Comparison of ENCODE assay signal across 8 mouse cellular contexts in the genomic region with DNA sequence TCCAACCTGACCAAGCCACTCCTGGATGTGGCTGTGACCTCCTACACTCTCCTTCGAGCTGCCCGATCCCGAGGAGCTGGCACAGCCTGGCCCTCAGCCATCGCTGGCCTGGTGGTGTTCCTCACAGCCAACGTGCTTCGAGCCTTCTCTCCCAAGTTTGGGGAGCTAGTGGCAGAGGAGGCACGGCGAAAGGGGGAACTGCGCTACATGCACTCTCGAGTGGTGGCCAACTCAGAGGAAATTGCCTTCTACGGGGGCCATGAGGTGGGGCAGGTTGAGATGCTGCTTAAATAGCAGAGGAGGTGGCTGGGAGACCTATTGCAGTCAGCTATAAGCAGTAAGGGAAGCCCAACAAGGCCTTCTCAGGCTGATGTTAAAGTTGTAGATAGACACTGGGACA. TPM values are rescaled to one million over a fixed set of nuclear protein-coding genes. Genes with fewer than 3 reads are reported as not detected.
DNase-seq lines count a peak whose midpoint lies in the region; ATAC-seq lines count a peak whose summit lies in the region.

No protein-coding gene starts in this region.

- H3K4me3 ChIP-seq in embryonic facial prominence, embryonic 11.5 days (ENCODE audit: low read depth, low read length) = no peak overlapping the region
- H3K4me3 ChIP-seq in heart, embryonic 13.5 days = peak overlapping the region; percentile 60
- H3K4me3 ChIP-seq in midbrain, embryonic 11.5 days (ENCODE audit: low read depth, low read length) = no peak overlapping the region

- H3K27me3 ChIP-seq in embryonic facial prominence, embryonic 11.5 days (ENCODE audit: control insufficient read depth, insufficient read depth, low read length) = no peaks in the 10 kb centered on the region; the same call in 1 of the 2 replicates
- no peaks in the 10 kb centered on the region; the same call in 1 of the 2 replicates for H3K27me3 ChIP-seq in heart, embryonic 13.5 days (replicated peaks)
- H3K27me3 ChIP-seq in midbrain, embryonic 11.5 days (ENCODE audit: control insufficient read depth, insufficient read depth, low read length) = no peaks in the 10 kb centered on the region

- H3K36me3 ChIP-seq in embryonic facial prominence, embryonic 11.5 days (replicated peaks; ENCODE audit: control insufficient read depth, insufficient read depth, low read depth, low read length) = no peaks in the 10 kb centered on the region
- peaks cover 17% of the 10 kb centered on the region for H3K36me3 ChIP-seq in heart, embryonic 13.5 days
- H3K36me3 ChIP-seq in midbrain, embryonic 11.5 days (ENCODE audit: control insufficient read depth, insufficient read depth, low read length) = no peaks in the 10 kb centered on the region

- H3K27ac ChIP-seq in embryonic facial prominence, embryonic 11.5 days (replicated peaks; ENCODE audit: low read depth, low read length) = no peak overlapping the region
- H3K27ac ChIP-seq in heart, embryonic 13.5 days (replicated peaks) = no peak overlapping the region
- no peak overlapping the region for H3K27ac ChIP-seq in midbrain, embryonic 11.5 days (ENCODE audit: low read depth, low read length)

- no peaks in the 10 kb centered on the region for H3K9me3 ChIP-seq in embryonic facial prominence, embryonic 11.5 days (replicated peaks; ENCODE audit: control insufficient read depth, low read length)
- H3K9me3 ChIP-seq in heart, embryonic 13.5 days = no peaks in the 10 kb centered on the region
- no peaks in the 10 kb centered on the region for H3K9me3 ChIP-seq in midbrain, embryonic 11.5 days (ENCODE audit: control insufficient read depth, low read length)

- H3K4me1 ChIP-seq in embryonic facial prominence, embryonic 11.5 days (ENCODE audit: control insufficient read depth, insufficient read depth, low read length) = no peaks in the 10 kb centered on the region
- peaks cover 39% of the 10 kb centered on the region for H3K4me1 ChIP-seq in heart, embryonic 13.5 days
- peaks cover 19% of the 10 kb centered on the region for H3K4me1 ChIP-seq in midbrain, embryonic 11.5 days (ENCODE audit: control insufficient read depth, insufficient read depth, low read length)

- WGBS in embryonic facial prominence, embryonic 11.5 days = 76% methylated on average over 11 of the region's 11 CpGs
- WGBS in heart, embryonic 13.5 days = 67% methylated on average over 11 of the region's 11 CpGs
- WGBS in midbrain, embryonic 11.5 days = 74% methylated on average over 11 of the region's 11 CpGs

- H3K9ac ChIP-seq in embryonic facial prominence, embryonic 11.5 days (replicated peaks; ENCODE audit: low read length) = no peak overlapping the region
- H3K9ac ChIP-seq in heart, embryonic 13.5 days = peak overlapping the region; percentile 80
- no peak overlapping the region for H3K9ac ChIP-seq in midbrain, embryonic 11.5 days (ENCODE audit: low read length)

- intact Hi-C loops in left cerebral cortex, postnatal 4 days (cut with DNase I) = no loop called here

- no peak for ATAC-seq in embryonic facial prominence, embryonic 11.5 days (replicated peaks; ENCODE audit: insufficient number of reproducible peaks, low FRiP score, low TSS enrichment, low read depth)
- ATAC-seq in heart, embryonic 13.5 days (ENCODE audit: extremely low read depth, insufficient number of reproducible peaks, low FRiP score, low TSS enrichment) = no peak
- ATAC-seq in midbrain, embryonic 11.5 days (ENCODE audit: low FRiP score) = no peak

- DNase-seq in left cerebral cortex, postnatal 4 days = peak; percentile 16
- no peak for DNase-seq in left cerebral cortex, adult 18-20 months (ENCODE audit: low spot score in 2 of 2)
- DNase-seq in embryonic facial prominence, embryonic 11.5 days (ENCODE audit: low spot score) = no peak
- peak; percentile 6 to 10 for DNase-seq in kidney, postnatal 4 days
- DNase-seq in midbrain, embryonic 11.5 days (ENCODE audit: low spot score, missing footprints) = no peak
- DNase-seq in testis, postnatal 10 days (ENCODE audit: low spot score) = peak; percentile 42
- DNase-seq in layer of hippocampus, postnatal 14 days (ENCODE audit: low spot score in 2 of 2) = no peak

- H3K4me2 ChIP-seq in embryonic facial prominence, embryonic 11.5 days (ENCODE audit: low read depth, low read length) = peak overlapping the region; percentile 2; the same call in 1 of the 2 replicates
- peak overlapping the region; percentile 79 for H3K4me2 ChIP-seq in heart, embryonic 13.5 days
- H3K4me2 ChIP-seq in midbrain, embryonic 11.5 days = peak overlapping the region; percentile 53; the same call in 1 of the 2 replicates

RNA-seq across cellular contexts. Expression of a gene that starts 1.3 kb away (rescaled TPM):
- total RNA-seq in left cerebral cortex, postnatal 4 days (2021) = 10 to 100 TPM; 16.8 to 16.9 TPM
- 10 to 100 TPM; 10.2 to 12.3 TPM for total RNA-seq in left cerebral cortex, adult 18-20 months (2021)
- 8.0 and 8.3 TPM in 2 replicates for polyA plus RNA-seq in embryonic facial prominence, embryonic 11.5 days (2014; fragmentation: Nextera tagmentation; extraction: Ambion mirVana)
- 12.3 and 12.4 TPM in 2 replicates for polyA plus RNA-seq in heart, embryonic 13.5 days (2015; fragmentation: Nextera tagmentation; extraction: Ambion mirVana)
- 6.7 and 7.1 TPM in 2 replicates for polyA plus RNA-seq in midbrain, embryonic 11.5 days (2014; fragmentation: Nextera tagmentation; extraction: Ambion mirVana)
- 10 to 100 TPM; 15.7 to 16.1 TPM for total RNA-seq in layer of hippocampus, postnatal 14 days (2021)

RNA-seq across cellular contexts. Expression of a gene that starts 1.7 kb away (rescaled TPM):
- total RNA-seq in left cerebral cortex, postnatal 4 days (2021) = 10 to 100 TPM; 62.0 to 62.1 TPM
- total RNA-seq in left cerebral cortex, adult 18-20 months (2021) = 10 to 100 TPM; 79.2 to 91.3 TPM
- polyA plus RNA-seq in embryonic facial prominence, embryonic 11.5 days (2014; fragmentation: Nextera tagmentation; extraction: Ambion mirVana) = 159 and 172 TPM in 2 replicates
- polyA plus RNA-seq in heart, embryonic 13.5 days (2015; fragmentation: Nextera tagmentation; extraction: Ambion mirVana) = 166 and 185 TPM in 2 replicates
- 144 and 154 TPM in 2 replicates for polyA plus RNA-seq in midbrain, embryonic 11.5 days (2014; fragmentation: Nextera tagmentation; extraction: Ambion mirVana)
- 10 to 100 TPM; 69.6 to 70.9 TPM for total RNA-seq in layer of hippocampus, postnatal 14 days (2021)

RNA-seq across cellular contexts. Expression of a gene that starts 39.2 kb away (rescaled TPM):
- 1 to 10 TPM; 1.4 to 1.7 TPM for total RNA-seq in left cerebral cortex, postnatal 4 days (2021)
- 1 to 10 TPM; 7.7 to 7.9 TPM for total RNA-seq in left cerebral cortex, adult 18-20 months (2021)
- polyA plus RNA-seq in embryonic facial prominence, embryonic 11.5 days (2014; fragmentation: Nextera tagmentation; extraction: Ambion mirVana) = 0.08 TPM in 2 replicates
- 0.46 and 0.51 TPM in 2 replicates for polyA plus RNA-seq in heart, embryonic 13.5 days (2015; fragmentation: Nextera tagmentation; extraction: Ambion mirVana)
- not detected in 2 replicates for polyA plus RNA-seq in midbrain, embryonic 11.5 days (2014; fragmentation: Nextera tagmentation; extraction: Ambion mirVana)
- total RNA-seq in layer of hippocampus, postnatal 14 days (2021) = 10 to 100 TPM; 21.9 to 23.5 TPM

RNA-seq across cellular contexts. Expression of a gene that starts 44.7 kb away (rescaled TPM):
- total RNA-seq in left cerebral cortex, postnatal 4 days (2021) = 10 to 100 TPM; 52.2 to 64.8 TPM
- total RNA-seq in left cerebral cortex, adult 18-20 months (2021) = 100 to 1,000 TPM in 1 of 2 experiments, 10 to 100 TPM in 1; 95.9 to 102 TPM
- polyA plus RNA-seq in embryonic facial prominence, embryonic 11.5 days (2014; fragmentation: Nextera tagmentation; extraction: Ambion mirVana) = 6.1 TPM in 2 replicates
- 6.8 and 8.0 TPM in 2 replicates for polyA plus RNA-seq in heart, embryonic 13.5 days (2015; fragmentation: Nextera tagmentation; extraction: Ambion mirVana)
- 6.0 and 6.6 TPM in 2 replicates for polyA plus RNA-seq in midbrain, embryonic 11.5 days (2014; fragmentation: Nextera tagmentation; extraction: Ambion mirVana)
- total RNA-seq in layer of hippocampus, postnatal 14 days (2021) = 100 to 1,000 TPM in 1 of 2 experiments, 10 to 100 TPM in 1; 93.6 to 111 TPM

RNA-seq across cellular contexts. Expression of a gene that starts 56.5 kb away (rescaled TPM):
- 1 to 10 TPM; 1.0 to 1.1 TPM for total RNA-seq in left cerebral cortex, postnatal 4 days (2021)
- 10 to 100 TPM in 1 of 2 experiments, 1 to 10 TPM in 1; 4.9 to 10.1 TPM for total RNA-seq in left cerebral cortex, adult 18-20 months (2021)
- polyA plus RNA-seq in embryonic facial prominence, embryonic 11.5 days (2014; fragmentation: Nextera tagmentation; extraction: Ambion mirVana) = 0.90 and 1.4 TPM in 2 replicates
- 76.2 and 85.8 TPM in 2 replicates for polyA plus RNA-seq in heart, embryonic 13.5 days (2015; fragmentation: Nextera tagmentation; extraction: Ambion mirVana)
- 0.72 and 0.78 TPM in 2 replicates for polyA plus RNA-seq in midbrain, embryonic 11.5 days (2014; fragmentation: Nextera tagmentation; extraction: Ambion mirVana)
- 1 to 10 TPM; 7.0 to 7.8 TPM for total RNA-seq in layer of hippocampus, postnatal 14 days (2021)

Comparison
In these comparisons a context has a peak if more than half of its experiments do, and no peak if none do; other contexts are left out.
1. DNase-seq: peak in left cerebral cortex, postnatal 4 days (single experiment), kidney, postnatal 4 days (2 of 2) and testis, postnatal 10 days (single experiment); none in left cerebral cortex, adult 18-20 months (0 of 2), embryonic facial prominence, embryonic 11.5 days (single experiment), midbrain, embryonic 11.5 days (single experiment) and layer of hippocampus, postnatal 14 days (0 of 2).
2. H3K4me2 ChIP-seq: peak in every context shown above with its lines; median percentile 79 in heart, embryonic 13.5 days; 53 in midbrain, embryonic 11.5 days; 2 in embryonic facial prominence, embryonic 11.5 days.